Mouse (Mus musculus): ENCODE data around the gene Cdkn1a. TPM values are rescaled to one million over a fixed set of nuclear protein-coding genes. Genes with fewer than 3 reads are reported as not detected.

Cdkn1a gene
- polyA plus RNA-seq, 1 experiment, result 2,069 TPM

GRCm38 (mm10) chr17:29044925-29045319 is 45.9 kb upstream of the Cdkn1a start:
- no peak overlapping the region for H3K4me3 ChIP-seq
- H3K36me3 ChIP-seq (ENCODE audit: control insufficient read depth, insufficient read depth), result peaks cover 62% of the 10 kb centered on the region
- no peak overlapping the region for H3ac ChIP-seq (ENCODE audit: control insufficient read depth, insufficient read length)
- no peak overlapping the region for H3K4me2 ChIP-seq (ENCODE audit: low read depth)
- no peaks in the 10 kb centered on the region for H3K27me3 ChIP-seq (ENCODE audit: control insufficient read depth, insufficient read depth, insufficient read length)
- peaks cover 13% of the 10 kb centered on the region for H3K79me2 ChIP-seq (ENCODE audit: control insufficient read depth, insufficient read depth)
- TF ChIP-seq SRF (IDR thresholded peaks at IDR 0.05; ENCODE audit: control insufficient read depth, insufficient read length, low read depth) (no peak), TCF3 (IDR thresholded peaks at IDR 0.05; ENCODE audit: insufficient read length, low read depth) (no peak), MYOG (IDR thresholded peaks at IDR 0.05; ENCODE audit: control insufficient read depth in 1 of 3, insufficient read depth in 1 of 3, insufficient read length in 2 of 3, low read depth in 2 of 3) (no peak), TCF12 (IDR thresholded peaks at IDR 0.05; ENCODE audit: insufficient read depth, poor library complexity, severe bottlenecking) (no peak)

GRCm38 (mm10) chr17:29045741-29046530 is 44.8 kb upstream of the Cdkn1a start:
- Histone ChIP-seq H3K36me3 (ENCODE audit: control insufficient read depth, insufficient read depth) (peaks cover 52% of the 10 kb centered on the region), H3K4me2 (ENCODE audit: low read depth) (no peak overlapping the region), H3K79me2 (ENCODE audit: control insufficient read depth, insufficient read depth) (peaks cover 3% of the 10 kb centered on the region), H3K4me3 (no peak overlapping the region), H3K27me3 (ENCODE audit: control insufficient read depth, insufficient read depth, insufficient read length) (no peaks in the 10 kb centered on the region), H3ac (ENCODE audit: control insufficient read depth, insufficient read length) (no peak overlapping the region)
- peak in 1 of 3 experiments; percentile 6 for TF ChIP-seq MYOD1 (IDR thresholded peaks at IDR 0.05; ENCODE audit: control insufficient read depth in 1 of 3, insufficient read length in 2 of 3, low read depth in 2 of 3)
- peak; percentile 65 for TF ChIP-seq POLR2A (IDR thresholded peaks at IDR 0.05; ENCODE audit: insufficient read length, low read depth)
- TF ChIP-seq POLR2AphosphoS2 (IDR thresholded peaks at IDR 0.05; ENCODE audit: insufficient read length, low read depth), result peak; percentile 80
- no peak for TF ChIP-seq E2F4 (IDR thresholded peaks at IDR 0.05; ENCODE audit: insufficient read depth)
- TF ChIP-seq USF1 (IDR thresholded peaks at IDR 0.05; ENCODE audit: low read depth), result no peak

- H3K4me3 ChIP-seq, result no peak overlapping the region
- TF ChIP-seq POLR2AphosphoS2 (IDR thresholded peaks at IDR 0.05; ENCODE audit: insufficient read length, low read depth), result peak; percentile 65
- no peak for TF ChIP-seq TCF12 (IDR thresholded peaks at IDR 0.05; ENCODE audit: insufficient read depth, poor library complexity, severe bottlenecking)
- H3K79me2 ChIP-seq (ENCODE audit: control insufficient read depth, insufficient read depth), result no peaks in the 10 kb centered on the region
- H3K36me3 ChIP-seq (ENCODE audit: control insufficient read depth, insufficient read depth), result peaks cover 45% of the 10 kb centered on the region
- no peak overlapping the region for H3ac ChIP-seq (ENCODE audit: control insufficient read depth, insufficient read length)
- no peak overlapping the region for H3K4me2 ChIP-seq (ENCODE audit: low read depth)
- H3K27me3 ChIP-seq (ENCODE audit: control insufficient read depth, insufficient read depth, insufficient read length), result no peaks in the 10 kb centered on the region
These were observed 43.9 kb upstream of the Cdkn1a start for GRCm38 (mm10) chr17:29046863-29047262.

- Histone ChIP-seq H3K79me2 (ENCODE audit: control insufficient read depth, insufficient read depth) (no peaks in the 10 kb centered on the region), H3K4me2 (ENCODE audit: low read depth) (no peak overlapping the region), H3K4me3 (no peak overlapping the region), H3ac (ENCODE audit: control insufficient read depth, insufficient read length) (no peak overlapping the region), H3K27me3 (ENCODE audit: control insufficient read depth, insufficient read depth, insufficient read length) (no peaks in the 10 kb centered on the region), H3K36me3 (ENCODE audit: control insufficient read depth, insufficient read depth) (peaks cover 35% of the 10 kb centered on the region)
- TF ChIP-seq SRF (IDR thresholded peaks at IDR 0.05; ENCODE audit: control insufficient read depth, insufficient read length, low read depth) (no peak), POLR2A (IDR thresholded peaks at IDR 0.05; ENCODE audit: insufficient read length, low read depth) (peak; percentile 44), POLR2AphosphoS2 (IDR thresholded peaks at IDR 0.05; ENCODE audit: insufficient read length, low read depth) (peak; percentile 93), TCF12 (IDR thresholded peaks at IDR 0.05; ENCODE audit: insufficient read depth, poor library complexity, severe bottlenecking) (no peak)
These were observed 42.9 kb upstream of the Cdkn1a start for GRCm38 (mm10) chr17:29047697-29048514.

- no peaks in the 10 kb centered on the region for H3K79me2 ChIP-seq (ENCODE audit: control insufficient read depth, insufficient read depth)
- H3K4me2 ChIP-seq (ENCODE audit: low read depth), result peak overlapping the region; percentile 1
- no peak overlapping the region for H3K4me3 ChIP-seq
- no peak for TF ChIP-seq REST (IDR thresholded peaks at IDR 0.05; ENCODE audit: insufficient read depth, insufficient read length)
- TF ChIP-seq E2F4 (IDR thresholded peaks at IDR 0.05; ENCODE audit: insufficient read depth), result no peak
- peak in 2 of 3 experiments; percentile 49 to 63 for TF ChIP-seq MYOD1 (IDR thresholded peaks at IDR 0.05; ENCODE audit: control insufficient read depth in 1 of 3, insufficient read length in 2 of 3, low read depth in 2 of 3)
- TF ChIP-seq POLR2A (IDR thresholded peaks at IDR 0.05; ENCODE audit: insufficient read length, low read depth), result peak; percentile 11
- TF ChIP-seq USF1 (IDR thresholded peaks at IDR 0.05; ENCODE audit: low read depth), result no peak
- TF ChIP-seq MAX (IDR thresholded peaks at IDR 0.05; ENCODE audit: low read depth), result no peak
- TF ChIP-seq TCF12 (IDR thresholded peaks at IDR 0.05; ENCODE audit: insufficient read depth, poor library complexity, severe bottlenecking), result no peak
- TF ChIP-seq SRF (IDR thresholded peaks at IDR 0.05; ENCODE audit: control insufficient read depth, insufficient read length, low read depth), result no peak
- TF ChIP-seq POLR2AphosphoS2 (IDR thresholded peaks at IDR 0.05; ENCODE audit: insufficient read length, low read depth), result peak; percentile 59
- TF ChIP-seq MYOG (IDR thresholded peaks at IDR 0.05; ENCODE audit: control insufficient read depth in 1 of 3, insufficient read depth in 1 of 3, insufficient read length in 2 of 3, low read depth in 2 of 3), result peak in 1 of 3 experiments; percentile 68
- TF ChIP-seq TCF3 (IDR thresholded peaks at IDR 0.05; ENCODE audit: insufficient read length, low read depth), result no peak
- no peak for TF ChIP-seq CEBPB (IDR thresholded peaks at IDR 0.05; ENCODE audit: insufficient read depth, poor library complexity, severe bottlenecking)
- H3ac ChIP-seq (ENCODE audit: control insufficient read depth, insufficient read length), result no peak overlapping the region
- peaks cover 25% of the 10 kb centered on the region for H3K36me3 ChIP-seq (ENCODE audit: control insufficient read depth, insufficient read depth)
- no peaks in the 10 kb centered on the region for H3K27me3 ChIP-seq (ENCODE audit: control insufficient read depth, insufficient read depth, insufficient read length)
These were observed 41.8 kb upstream of the Cdkn1a start for GRCm38 (mm10) chr17:29048748-29049507.
